Mouse (Mus musculus): ENCODE results near the gene Nr3c2.

Gene Nr3c2

GRCm38 (mm10) chr8:77055492-77056021 lies 156.3 kb downstream of the Nr3c2 start:
- DNase-seq (ENCODE audit: low read depth): no peak

- DNase-seq (ENCODE audit: low read depth): no peak
Measured at GRCm38 (mm10) chr8:77056853-77057252, 157.6 kb downstream of the Nr3c2 start.

GRCm38 (mm10) chr8:77082687-77083086 lies 183.4 kb downstream of the Nr3c2 start:
- no peak for DNase-seq (ENCODE audit: low read depth)

GRCm38 (mm10) chr8:77086036-77086435 lies 186.8 kb downstream of the Nr3c2 start:
- peak; percentile 29 for DNase-seq (ENCODE audit: low read depth)

- DNase-seq (ENCODE audit: low read depth): no peak
Measured at GRCm38 (mm10) chr8:77096721-77097120, 197.5 kb downstream of the Nr3c2 start.

- no peak for DNase-seq (ENCODE audit: low read depth)
Measured at GRCm38 (mm10) chr8:77098101-77098500, 198.9 kb downstream of the Nr3c2 start.

- DNase-seq (ENCODE audit: low read depth): no peak
Measured at GRCm38 (mm10) chr8:77100370-77100769, 201.1 kb downstream of the Nr3c2 start.

GRCm38 (mm10) chr8:77102879-77103278 lies 203.6 kb downstream of the Nr3c2 start:
- DNase-seq (ENCODE audit: low read depth): no peak

GRCm38 (mm10) chr8:77112719-77113118 lies 213.5 kb downstream of the Nr3c2 start:
- no peak for DNase-seq (ENCODE audit: low read depth)

- DNase-seq (ENCODE audit: low read depth): no peak
Measured at GRCm38 (mm10) chr8:77114769-77115168, 215.5 kb downstream of the Nr3c2 start.

GRCm38 (mm10) chr8:77116419-77117079 lies 217.3 kb downstream of the Nr3c2 start:
- DNase-seq (ENCODE audit: low read depth): peak; percentile 27

GRCm38 (mm10) chr8:77120810-77121570 lies 221.7 kb downstream of the Nr3c2 start:
- no peak for DNase-seq (ENCODE audit: low read depth)

- DNase-seq (ENCODE audit: low read depth): no peak
Measured at GRCm38 (mm10) chr8:77121571-77121890, 222.3 kb downstream of the Nr3c2 start.

GRCm38 (mm10) chr8:77122300-77122699 lies 223.1 kb downstream of the Nr3c2 start:
- no peak for DNase-seq (ENCODE audit: low read depth)

GRCm38 (mm10) chr8:77125777-77126176 lies 226.5 kb downstream of the Nr3c2 start:
- no peak for DNase-seq (ENCODE audit: low read depth)

- no peak for DNase-seq (ENCODE audit: low read depth)
Measured at GRCm38 (mm10) chr8:77128006-77128405, 228.8 kb downstream of the Nr3c2 start.

GRCm38 (mm10) chr8:77132903-77133637 lies 233.8 kb downstream of the Nr3c2 start:
- no peak for DNase-seq (ENCODE audit: low read depth)

- DNase-seq (ENCODE audit: low read depth): no peak
Measured at GRCm38 (mm10) chr8:77133797-77134385, 234.6 kb downstream of the Nr3c2 start.

GRCm38 (mm10) chr8:77145285-77145684 lies 246.0 kb downstream of the Nr3c2 start:
- DNase-seq (ENCODE audit: low read depth): no peak

- peak; percentile 65 for DNase-seq (ENCODE audit: low read depth)
Measured at GRCm38 (mm10) chr8:77154496-77154895, 255.3 kb downstream of the Nr3c2 start.

- no peak for DNase-seq (ENCODE audit: low read depth)
Measured at GRCm38 (mm10) chr8:77169320-77169719, 270.1 kb downstream of the Nr3c2 start.

- no peak for DNase-seq (ENCODE audit: low read depth)
Measured at GRCm38 (mm10) chr8:77169757-77170438, 270.7 kb downstream of the Nr3c2 start.

Measured in NIH3T3 (cell line).